Mouse (Mus musculus): ENCODE results near the gene Pla2g4a.
A peak's percentile ranks its signal among the peaks of the same experiment; 100 is the strongest.

DNA sequence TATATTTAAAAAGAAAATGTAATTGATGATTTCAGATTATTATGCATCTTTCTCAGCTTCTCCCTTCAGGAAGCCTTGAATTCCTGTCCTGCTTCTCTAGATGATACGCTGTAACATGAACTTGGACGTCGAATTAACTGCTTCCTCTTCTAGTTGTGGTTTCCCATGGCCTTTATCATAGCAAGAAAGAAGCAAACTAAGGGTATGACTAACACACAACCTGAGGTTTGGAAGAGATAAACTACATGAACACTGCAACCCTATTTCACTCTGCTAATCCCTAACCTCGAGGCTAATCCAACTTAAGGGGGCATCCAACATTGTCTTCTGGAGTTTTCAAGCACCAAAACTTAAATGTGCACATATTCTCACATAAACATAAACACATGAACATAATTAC is 23.3 kb downstream of the Pla2g4a start:
- TF ChIP-seq CTCF (IDR thresholded peaks at IDR 0.05; ENCODE audit: low read depth) (no peak), EP300 (IDR thresholded peaks at IDR 0.05; ENCODE audit: low read depth) (0 out of 2 replicates have a peak, but pooled peaks have one; percentile 23)

All from liver, postnatal 0 days (tissue).